Mouse (Mus musculus): Measurements from ENCODE around the gene Rbfox3.

GRCm38 (mm10) chr11:118459536-118459935 is 451.9 kb downstream of the Rbfox3 start:
- TF ChIP-seq CTCF (IDR thresholded peaks at IDR 0.05; ENCODE audit: low read depth) (no peak), EP300 (optimal IDR thresholded peaks at IDR 0.05) (no peak)

Data from stomach, postnatal 0 days (tissue).